Mouse (Mus musculus) intestine, embryonic 16.5 days (tissue): ENCODE results near the gene Wdr48. TPM values are rescaled to one million over a fixed set of nuclear protein-coding genes. Genes with fewer than 3 reads are reported as not detected.

Experiments
- ATAC-seq: fragments of 200-750 bp; cut with Nextera tagmentation; 2 replicates; pipeline ENCODE4 v1.8.0; 2017; ENCODE audit warnings: moderate TSS enrichment, moderate library complexity
- H3K27ac ChIP-seq: fragments of 300-500 bp; sonication (generic); 2 replicates; pipeline ENCODE4 v1.5.1; 2014; ENCODE audit warnings: mild to moderate bottlenecking, low read length
- H3K27me3 ChIP-seq: fragments of 300-500 bp; sonication (generic); replicated peaks from 2 replicates; pipeline ENCODE4 v1.6.1; 2014; ENCODE audit warnings: low read length, control low read depth, mixed read lengths; ENCODE audit not compliant: control insufficient read depth, insufficient read depth
- H3K36me3 ChIP-seq: fragments of 300-500 bp; sonication (generic); 2 replicates; pipeline ENCODE4 v1.6.1; 2014; ENCODE audit warnings: low read length, control low read depth; ENCODE audit not compliant: control insufficient read depth, insufficient read depth
- H3K4me1 ChIP-seq: fragments of 300-500 bp; sonication (generic); 2 replicates; pipeline ENCODE4 v1.6.1; 2014; ENCODE audit warnings: low read length, control low read depth, mixed read lengths; ENCODE audit not compliant: control insufficient read depth, insufficient read depth
- H3K4me2 ChIP-seq: fragments of 300-500 bp; sonication (generic); 2 replicates; pipeline ENCODE4 v1.6.1; 2014; ENCODE audit warnings: low read depth, low read length, control low read depth
- H3K4me3 ChIP-seq: fragments of 300-500 bp; sonication (generic); 2 replicates; pipeline ENCODE4 v1.5.1; 2014; ENCODE audit warnings: mild to moderate bottlenecking, low read length
- H3K9ac ChIP-seq: fragments of 300-500 bp; sonication (generic); 2 replicates; pipeline ENCODE4 v1.6.1; 2014; ENCODE audit warnings: low read depth, low read length
- H3K9me3 ChIP-seq: fragments of 300-500 bp; sonication (generic); 2 replicates; pipeline ENCODE4 v1.6.1; 2016; ENCODE audit warnings: low read length, control low read depth; ENCODE audit not compliant: control insufficient read depth
- WGBS: fragments of 180-500 bp; shearing (Covaris S2); extraction: QIAGEN DNeasy Blood & Tissue Kit; methylation state at CpG from one replicate; pipeline ENCODE4 v1.1.7; 2014; 5-methylcytosine and 5-hydroxymethylcytosine counted together
- polyA plus RNA-seq: library from polyadenylated mRNA; unstranded; fragments of >200 nt; fragmentation: Nextera tagmentation; extraction: Ambion mirVana; gene quantifications from 2 replicates; pipeline ENCODE4 v1.2.1, GENCODE M21; 2015

The Wdr48 gene
- polyA plus RNA-seq, 1 experiment from 2014 or later: 36.7 TPM

DNA sequence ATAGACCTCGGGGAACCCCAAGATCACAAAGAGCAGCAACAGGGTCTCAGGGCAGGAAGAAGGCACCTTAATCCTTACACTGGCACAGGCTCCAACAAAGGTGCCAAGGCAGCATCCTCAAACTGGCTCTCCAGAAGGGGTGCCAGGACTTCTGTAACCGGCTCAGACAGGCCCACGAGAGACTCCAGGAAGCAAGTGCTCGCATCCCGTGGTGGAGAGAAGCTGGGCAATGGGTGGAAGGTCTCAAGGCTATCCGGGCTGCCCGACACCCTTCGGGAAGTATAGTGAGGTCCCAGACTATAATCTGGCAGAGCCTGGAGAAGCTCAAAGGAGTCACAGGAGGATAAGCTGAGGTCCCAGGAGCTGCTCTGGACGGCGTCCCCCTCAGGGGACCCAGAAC is 77.5 kb downstream of the Wdr48 start:
- no peak for ATAC-seq
- no peaks in the 10 kb centered on the region for H3K27me3 ChIP-seq
- H3K4me3 ChIP-seq: no peak overlapping the region
- H3K9me3 ChIP-seq: no peaks in the 10 kb centered on the region
- no peak overlapping the region for H3K9ac ChIP-seq
- peaks cover 13% of the 10 kb centered on the region for H3K36me3 ChIP-seq
- WGBS: 94% methylated on average over 10 of the region's 10 CpGs
- H3K27ac ChIP-seq: no peak overlapping the region
- H3K4me1 ChIP-seq: peaks cover 11% of the 10 kb centered on the region
- H3K4me2 ChIP-seq: no peak overlapping the region

DNA sequence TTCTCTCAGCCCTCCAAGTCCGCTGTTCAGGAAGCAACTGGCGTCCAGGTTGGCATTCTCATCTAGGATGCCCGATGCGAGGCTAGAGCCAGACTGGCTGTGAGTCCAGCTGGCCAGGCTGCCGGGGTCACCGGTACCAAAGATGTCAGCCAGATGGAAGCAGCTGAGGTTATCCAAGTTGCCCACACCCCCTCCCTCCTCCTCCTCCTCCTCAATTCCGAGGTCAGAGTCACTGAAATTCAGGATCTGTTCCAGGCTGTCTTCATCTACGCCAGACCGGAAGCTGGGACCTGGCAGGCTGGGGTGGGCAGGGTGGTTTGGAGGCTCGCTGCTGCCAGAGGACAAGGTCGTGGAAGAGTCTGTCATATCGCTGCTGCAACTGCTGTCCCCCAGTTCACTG is 77.9 kb downstream of the Wdr48 start:
- Histone ChIP-seq H3K4me3 (no peak overlapping the region), H3K27me3 (no peaks in the 10 kb centered on the region), H3K36me3 (peaks cover 13% of the 10 kb centered on the region), H3K4me2 (no peak overlapping the region), H3K4me1 (peaks cover 15% of the 10 kb centered on the region), H3K9me3 (no peaks in the 10 kb centered on the region), H3K27ac (no peak overlapping the region), H3K9ac (no peak overlapping the region)
- WGBS: 84% methylated on average over 12 of the region's 12 CpGs
- no peak for ATAC-seq

DNA sequence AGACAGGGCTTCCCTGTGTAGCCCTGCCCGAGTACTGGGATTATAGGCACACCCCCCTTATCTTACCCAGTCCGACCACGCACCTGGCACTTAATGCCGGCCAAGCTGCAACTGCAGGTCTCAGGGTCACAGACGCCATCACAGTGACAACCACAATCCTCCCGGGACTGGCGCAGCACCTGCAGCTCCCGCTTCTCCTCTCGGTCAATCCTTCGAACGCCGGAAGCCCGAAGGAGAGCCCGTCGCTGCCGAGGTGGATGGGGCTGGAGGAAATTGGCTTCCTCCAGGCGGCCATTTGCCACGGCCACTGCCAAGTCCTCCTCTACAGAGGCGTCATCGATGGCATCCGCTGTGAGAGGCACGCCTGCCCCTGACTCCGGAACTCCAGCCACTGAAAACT is 78.6 kb downstream of the Wdr48 start:
- peaks cover 13% of the 10 kb centered on the region for H3K36me3 ChIP-seq
- no peak overlapping the region for H3K27ac ChIP-seq
- WGBS: 92% methylated on average over 23 of the region's 23 CpGs
- no peak for ATAC-seq
- peaks cover 22% of the 10 kb centered on the region for H3K4me1 ChIP-seq
- no peaks in the 10 kb centered on the region for H3K9me3 ChIP-seq
- H3K27me3 ChIP-seq: no peaks in the 10 kb centered on the region
- H3K4me2 ChIP-seq: no peak overlapping the region
- no peak overlapping the region for H3K4me3 ChIP-seq
- H3K9ac ChIP-seq: no peak overlapping the region

DNA sequence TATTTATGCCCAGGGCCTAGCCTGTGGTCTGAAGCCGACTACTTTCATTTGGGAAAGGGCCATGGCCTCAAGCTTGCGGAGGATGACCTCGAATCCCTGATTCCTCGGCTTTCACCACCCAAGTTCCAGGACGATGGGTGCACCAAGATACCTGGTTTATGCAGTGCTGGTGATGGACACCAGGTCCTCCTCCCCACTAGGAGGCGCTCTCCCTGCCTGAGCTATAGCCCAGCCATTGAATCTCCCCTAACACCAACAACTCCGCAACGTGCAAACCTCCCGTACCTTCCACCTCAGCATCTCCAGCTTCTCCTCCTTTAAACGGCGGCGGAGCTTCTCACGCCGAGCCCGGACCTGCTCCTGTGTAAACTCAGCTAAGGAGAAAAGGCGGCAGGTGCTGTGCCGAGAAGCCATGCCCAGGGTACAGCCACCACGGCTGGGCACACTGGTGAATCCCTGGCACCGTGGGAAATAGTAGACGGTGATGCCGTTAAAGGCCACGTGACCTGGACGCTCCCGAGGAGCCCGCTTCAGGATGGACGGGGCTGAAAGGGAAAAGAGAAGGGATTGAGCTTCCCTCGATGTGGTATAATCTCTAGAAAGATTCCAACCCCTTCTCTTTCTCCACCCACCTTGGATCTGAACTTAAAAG is 79.3 kb downstream of the Wdr48 start:
- peaks cover 29% of the 10 kb centered on the region for H3K4me1 ChIP-seq
- ATAC-seq: no peak
- WGBS: 92% methylated on average over 27 of the region's 27 CpGs

DNA sequence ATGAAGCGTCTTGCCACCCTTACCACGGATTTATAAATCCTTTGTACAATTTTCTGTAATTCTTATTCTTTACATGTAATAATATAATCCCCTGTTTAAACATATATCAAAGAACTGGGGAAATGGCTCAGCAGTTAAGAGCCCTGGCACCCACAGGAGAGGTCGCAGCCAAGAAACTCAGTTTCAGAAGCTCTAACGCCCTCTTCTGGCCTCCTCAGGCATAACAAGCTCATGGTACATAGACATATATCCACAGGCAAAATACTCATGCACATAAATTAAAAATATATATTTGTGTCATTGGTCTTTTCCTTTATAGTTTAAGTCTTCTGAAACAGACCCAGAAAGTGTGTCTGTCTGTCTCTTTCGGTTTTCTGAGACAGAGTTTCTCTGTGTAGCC is 79.9 kb downstream of the Wdr48 start:
- no peak for ATAC-seq
- 80% methylated on average over 5 of the region's 5 CpGs for WGBS

More for the DNA sequence above, 79.3 kb downstream of the Wdr48 start:
- Histone ChIP-seq H3K4me3 (no peak overlapping the region), H3K4me2 (no peak overlapping the region), H3K36me3 (peaks cover 13% of the 10 kb centered on the region), H3K9ac (no peak overlapping the region), H3K27me3 (no peaks in the 10 kb centered on the region), H3K9me3 (no peaks in the 10 kb centered on the region), H3K27ac (no peak overlapping the region)

DNA sequence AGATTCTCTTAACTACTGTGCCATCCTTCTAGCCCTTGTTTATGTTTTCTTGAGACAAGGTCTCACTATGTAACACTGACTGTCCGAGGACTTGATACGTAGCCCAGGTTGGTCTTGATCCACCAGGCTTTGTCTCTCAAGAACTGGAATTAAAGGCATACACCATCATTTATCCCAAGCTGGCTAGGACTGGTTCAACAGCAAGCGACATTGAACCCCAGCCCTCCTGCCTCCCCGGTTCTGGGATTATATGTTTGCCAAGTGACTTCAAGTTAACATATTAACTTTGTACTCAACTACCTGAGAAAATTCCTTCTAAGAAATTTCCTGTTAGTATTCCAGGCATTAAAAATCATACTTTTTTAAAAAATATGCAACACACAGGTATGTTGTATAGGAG is 80.6 kb downstream of the Wdr48 start:
- Histone ChIP-seq H3K9ac (no peak overlapping the region), H3K4me1 (peaks cover 35% of the 10 kb centered on the region), H3K4me3 (no peak overlapping the region), H3K36me3 (peaks cover 13% of the 10 kb centered on the region), H3K27me3 (no peaks in the 10 kb centered on the region), H3K4me2 (no peak overlapping the region), H3K27ac (no peak overlapping the region), H3K9me3 (no peaks in the 10 kb centered on the region)
- WGBS: 83% methylated on average over 4 of the region's 4 CpGs
- no peak for ATAC-seq

More for the DNA sequence above, 79.9 kb downstream of the Wdr48 start:
- H3K4me1 ChIP-seq: peaks cover 30% of the 10 kb centered on the region
- H3K4me2 ChIP-seq: no peak overlapping the region
- H3K36me3 ChIP-seq: peaks cover 13% of the 10 kb centered on the region
- no peak overlapping the region for H3K9ac ChIP-seq
- no peaks in the 10 kb centered on the region for H3K27me3 ChIP-seq
- H3K27ac ChIP-seq: no peak overlapping the region
- H3K4me3 ChIP-seq: no peak overlapping the region
- H3K9me3 ChIP-seq: no peaks in the 10 kb centered on the region

Other genes with a start within 250 kb of the Wdr48 start
- 0.02 TPM in 1 of 2 replicates, not detected in the other for gene Scn10a, start 175.6 kb upstream of the Wdr48 start, polyA plus RNA-seq
- 0.04 TPM in 1 of 2 replicates, not detected in the other for gene Scn11a, start 69.4 kb upstream of the Wdr48 start, polyA plus RNA-seq
- 39.3 and 39.5 TPM in 2 replicates for gene Gorasp1, start 42.7 kb downstream of the Wdr48 start, polyA plus RNA-seq
- gene Ttc21a, start 42.7 kb downstream of the Wdr48 start, polyA plus RNA-seq: 0.04 TPM in 1 of 2 replicates, not detected in the other
- 5.0 and 5.1 TPM in 2 replicates for gene Csrnp1, start 89.8 kb downstream of the Wdr48 start, polyA plus RNA-seq
- gene Xirp1, start 128.7 kb downstream of the Wdr48 start, polyA plus RNA-seq: 0.06 and 0.07 TPM in 2 replicates
- gene Cx3cr1, start 175.0 kb downstream of the Wdr48 start, polyA plus RNA-seq: 8.3 and 9.2 TPM in 2 replicates
- 0.70 and 0.72 TPM in 2 replicates for gene Ccr8, start 197.2 kb downstream of the Wdr48 start, polyA plus RNA-seq
- gene Slc25a38, start 215.5 kb downstream of the Wdr48 start, polyA plus RNA-seq: 24.3 and 28.9 TPM in 2 replicates
- gene Rpsa, start 232.8 kb downstream of the Wdr48 start, polyA plus RNA-seq: 1,264 and 1,381 TPM in 2 replicates